Mouse (Mus musculus): ENCODE data around the gene Traf2.

- TF ChIP-seq CTCF (IDR thresholded peaks at IDR 0.05; ENCODE audit: low read depth) (no peak), EP300 (IDR thresholded peaks at IDR 0.05; ENCODE audit: low read depth) (no peak)
Measured at GRCm38 (mm10) chr2:25480541-25480940, 66.2 kb downstream of the Traf2 start.

All from liver, postnatal 0 days (tissue).